Mouse (Mus musculus): ENCODE measurements around the gene Tctn1.
A peak's percentile ranks its signal among the peaks of the same experiment; 100 is the strongest.
"Not testable (repeated sequence)": the region's sequence is repeated elsewhere in the genome, so short reads cannot be mapped to it uniquely, and the experiment has no call there.

The Tctn1 gene

GRCm38 (mm10) chr5:122219655-122220629 lies 44.3 kb downstream of the Tctn1 start:
- DNase-seq (ENCODE audit: low spot score in 2 of 2) = no peak

GRCm38 (mm10) chr5:122218928-122219327 lies 45.3 kb downstream of the Tctn1 start:
- no peak for DNase-seq (ENCODE audit: low spot score in 2 of 2)

GRCm38 (mm10) chr5:122218109-122218905 lies 46.0 kb downstream of the Tctn1 start:
- DNase-seq (ENCODE audit: low spot score in 2 of 2) = no peak

- DNase-seq (ENCODE audit: low spot score in 2 of 2) = no peak
These were observed 46.6 kb downstream of the Tctn1 start for GRCm38 (mm10) chr5:122217636-122218035.

GRCm38 (mm10) chr5:122213861-122214260 lies 50.4 kb downstream of the Tctn1 start:
- DNase-seq (ENCODE audit: low spot score in 2 of 2) = no peak

- DNase-seq (ENCODE audit: low spot score in 2 of 2) = not testable (repeated sequence)
These were observed 51.4 kb downstream of the Tctn1 start for GRCm38 (mm10) chr5:122212820-122213219.

- DNase-seq (ENCODE audit: low spot score in 2 of 2) = no peak
These were observed 52.1 kb downstream of the Tctn1 start for GRCm38 (mm10) chr5:122212125-122212524.

GRCm38 (mm10) chr5:122210890-122211289 lies 53.4 kb downstream of the Tctn1 start:
- DNase-seq (ENCODE audit: low spot score in 2 of 2) = no peak

- DNase-seq (ENCODE audit: low spot score in 2 of 2) = peak; percentile 63 to 67
These were observed 54.5 kb downstream of the Tctn1 start for GRCm38 (mm10) chr5:122209591-122210368.

- no peak for DNase-seq (ENCODE audit: low spot score in 2 of 2)
These were observed 55.4 kb downstream of the Tctn1 start for GRCm38 (mm10) chr5:122208909-122209308.

- no peak for DNase-seq (ENCODE audit: low spot score in 2 of 2)
These were observed 57.8 kb downstream of the Tctn1 start, which contains the start of gene Hvcn1 for GRCm38 (mm10) chr5:122206475-122206874. Gene Hvcn1 (plus strand): TSS chr5:122206804.

- peak in 1 of 2 experiments; percentile 54 for DNase-seq (ENCODE audit: low spot score in 2 of 2)
These were observed 60.1 kb downstream of the Tctn1 start for GRCm38 (mm10) chr5:122204180-122204579.

- peak in 1 of 2 experiments; percentile 57 for DNase-seq (ENCODE audit: low spot score in 2 of 2)
These were observed 62.4 kb downstream of the Tctn1 start for GRCm38 (mm10) chr5:122201904-122202303.

- peak in 1 of 2 experiments; percentile 32 for DNase-seq (ENCODE audit: low spot score in 2 of 2)
These were observed 63.4 kb downstream of the Tctn1 start for GRCm38 (mm10) chr5:122200872-122201271.

- DNase-seq (ENCODE audit: low spot score in 2 of 2) = no peak
These were observed 71.9 kb downstream of the Tctn1 start for GRCm38 (mm10) chr5:122192347-122192746.

- no peak for DNase-seq (ENCODE audit: low spot score in 2 of 2)
These were observed 72.8 kb downstream of the Tctn1 start for GRCm38 (mm10) chr5:122191269-122192063.

GRCm38 (mm10) chr5:122190465-122190864 lies 73.8 kb downstream of the Tctn1 start:
- no peak for DNase-seq (ENCODE audit: low spot score in 2 of 2)

GRCm38 (mm10) chr5:122189115-122189514 lies 75.1 kb downstream of the Tctn1 start:
- DNase-seq (ENCODE audit: low spot score in 2 of 2) = no peak
